Mouse (Mus musculus): ENCODE data around the gene Isca2.

GRCm38 (mm10) chr12:84750661-84751060 is 22.4 kb upstream of the Isca2 start:
- no peak for TF ChIP-seq CTCF (IDR thresholded peaks at IDR 0.05; ENCODE audit: extremely low read depth, insufficient read length, insufficient replicate concordance, low read depth, low read length)
- no peak for TF ChIP-seq POLR2A (IDR thresholded peaks at IDR 0.05; ENCODE audit: low read depth, low read length)

All from small intestine, adult 2 months (tissue).